Mouse (Mus musculus): Measurements from ENCODE around the gene Chchd3.

- TF ChIP-seq CTCF (IDR thresholded peaks at IDR 0.05; ENCODE audit: borderline replicate concordance, control insufficient read depth, extremely low read depth, insufficient read depth, low read length, poor library complexity) (no peak), POLR2A (IDR thresholded peaks at IDR 0.05; ENCODE audit: control insufficient read depth, extremely low read depth, insufficient read depth, low read length, poor library complexity) (no peak)
Measured at GRCm38 (mm10) chr6:32944956-32945355, 115.1 kb downstream of the Chchd3 start.

Data from thymus, adult 2 months (tissue).